Mouse (Mus musculus) hindbrain, embryonic 15.5 days (tissue): ENCODE results near the gene Ankrd66. TPM values are rescaled to one million over a fixed set of nuclear protein-coding genes. Genes with fewer than 3 reads are reported as not detected.
"Not testable (repeated sequence)": the region's sequence is repeated elsewhere in the genome, so short reads cannot be mapped to it uniquely, and the experiment has no call there.

Experiments
- ATAC-seq: fragments of 200-750 bp; cut with Nextera tagmentation; 2 replicates; pipeline ENCODE4 v1.8.0; 2017; ENCODE audit warnings: low read depth, moderate number of reproducible peaks, moderate TSS enrichment; ENCODE audit not compliant: low FRiP score
- H3K27ac ChIP-seq: fragments of 300-500 bp; sonication (generic); replicated peaks from 2 replicates; pipeline ENCODE4 v1.5.1; 2015; ENCODE audit warnings: mild to moderate bottlenecking, inconsistent platforms
- H3K27me3 ChIP-seq: fragments of 300-500 bp; sonication (generic); 2 replicates; pipeline ENCODE4 v1.6.1; 2015; ENCODE audit warnings: control low read depth, inconsistent platforms
- H3K36me3 ChIP-seq: fragments of 300-500 bp; sonication (generic); 2 replicates; pipeline ENCODE4 v1.6.1; 2015; ENCODE audit warnings: control low read depth, inconsistent platforms
- H3K4me1 ChIP-seq: fragments of 300-500 bp; sonication (generic); replicated peaks from 2 replicates; pipeline ENCODE4 v1.6.1; 2015; ENCODE audit warnings: control low read depth, inconsistent platforms
- H3K4me2 ChIP-seq: fragments of 300-500 bp; sonication (generic); 2 replicates; pipeline ENCODE4 v1.6.1; 2015; ENCODE audit warnings: moderate library complexity, mild to moderate bottlenecking, inconsistent platforms
- H3K4me3 ChIP-seq: fragments of 300-500 bp; sonication (generic); 2 replicates; pipeline ENCODE4 v1.5.1; 2015; ENCODE audit warnings: mild to moderate bottlenecking, inconsistent platforms
- H3K9ac ChIP-seq: fragments of 300-500 bp; sonication (generic); 2 replicates; pipeline ENCODE4 v1.6.1; 2015; ENCODE audit warnings: inconsistent platforms
- H3K9me3 ChIP-seq: fragments of 300-500 bp; sonication (generic); 2 replicates; pipeline ENCODE4 v1.6.1; 2016; ENCODE audit warnings: control low read depth, inconsistent platforms
- WGBS: fragments of 180-500 bp; shearing (Covaris S2); methylation state at CpG from one replicate; pipeline ENCODE4 v1.1.7; 2015; 5-methylcytosine and 5-hydroxymethylcytosine counted together
- polyA plus RNA-seq: library from polyadenylated mRNA; unstranded; fragments of >200 nt; fragmentation: Nextera tagmentation; extraction: Ambion mirVana; gene quantifications from 2 replicates; pipeline ENCODE4 v1.2.1, GENCODE M21; 2015

Gene Ankrd66
- polyA plus RNA-seq, 1 experiment from 2014 or later: 1.1 TPM

- Histone ChIP-seq H3K27ac (0 out of 2 replicates have a peak overlapping the region, but pooled peaks have one; percentile 72), H3K4me2 (peak overlapping the region; percentile 97), H3K9ac (peak overlapping the region; percentile 60; the same call in 1 of the 2 replicates), H3K27me3 (no peaks in the 10 kb centered on the region), H3K9me3 (no peaks in the 10 kb centered on the region), H3K36me3 (no peaks in the 10 kb centered on the region), H3K4me3 (peak overlapping the region; percentile 52), H3K4me1 (peaks cover 14% of the 10 kb centered on the region)
- WGBS: 8% methylated on average over 12 of the region's 12 CpGs
- ATAC-seq: peak; percentile 49; the same call in 1 of the 2 replicates
Observed at GRCm38 (mm10) chr17:43567593-43567991, 24.2 kb upstream of the Ankrd66 start.

GRCm38 (mm10) chr17:43563192-43563987, 20.0 kb upstream of the Ankrd66 start:
- H3K4me1 ChIP-seq: peaks cover 8% of the 10 kb centered on the region
- H3K36me3 ChIP-seq: no peaks in the 10 kb centered on the region
- no peak overlapping the region for H3K27ac ChIP-seq
- WGBS: 92% methylated on average over 7 of the region's 7 CpGs
- no peak for ATAC-seq
- H3K4me3 ChIP-seq: no peak overlapping the region
- no peak overlapping the region for H3K9ac ChIP-seq
- H3K4me2 ChIP-seq: no peak overlapping the region
- H3K27me3 ChIP-seq: no peaks in the 10 kb centered on the region
- no peaks in the 10 kb centered on the region for H3K9me3 ChIP-seq

- Histone ChIP-seq H3K4me1 (no peaks in the 10 kb centered on the region), H3K27me3 (no peaks in the 10 kb centered on the region), H3K4me2 (no peak overlapping the region), H3K4me3 (no peak overlapping the region), H3K9me3 (no peaks in the 10 kb centered on the region), H3K27ac (no peak overlapping the region), H3K9ac (no peak overlapping the region), H3K36me3 (no peaks in the 10 kb centered on the region)
- WGBS: 95% methylated on average over 3 of the region's 3 CpGs
- no peak for ATAC-seq
Observed at GRCm38 (mm10) chr17:43558678-43559077, 15.2 kb upstream of the Ankrd66 start.

- Histone ChIP-seq H3K4me1 (no peaks in the 10 kb centered on the region), H3K9ac (no peak overlapping the region), H3K9me3 (no peaks in the 10 kb centered on the region), H3K4me3 (no peak overlapping the region), H3K27ac (no peak overlapping the region), H3K4me2 (no peak overlapping the region), H3K27me3 (no peaks in the 10 kb centered on the region), H3K36me3 (no peaks in the 10 kb centered on the region)
- WGBS: 24% methylated on average over 6 of the region's 6 CpGs
- peak; percentile 97 for ATAC-seq
Observed at GRCm38 (mm10) chr17:43557541-43558090, 14.2 kb upstream of the Ankrd66 start.

GRCm38 (mm10) chr17:43557104-43557503, 13.7 kb upstream of the Ankrd66 start:
- Histone ChIP-seq H3K9ac (no peak overlapping the region), H3K27me3 (no peaks in the 10 kb centered on the region), H3K4me1 (no peaks in the 10 kb centered on the region), H3K4me2 (no peak overlapping the region), H3K27ac (no peak overlapping the region), H3K4me3 (no peak overlapping the region), H3K36me3 (no peaks in the 10 kb centered on the region), H3K9me3 (no peaks in the 10 kb centered on the region)
- 67% methylated on average over 4 of the region's 4 CpGs for WGBS
- no peak for ATAC-seq

GRCm38 (mm10) chr17:43554516-43555403, 11.3 kb upstream of the Ankrd66 start:
- no peaks in the 10 kb centered on the region for H3K9me3 ChIP-seq
- H3K27me3 ChIP-seq: no peaks in the 10 kb centered on the region
- ATAC-seq: no peak
- no peak overlapping the region for H3K27ac ChIP-seq
- H3K4me1 ChIP-seq: no peaks in the 10 kb centered on the region
- no peak overlapping the region for H3K4me2 ChIP-seq
- 83% methylated on average over 12 of the region's 12 CpGs for WGBS
- H3K4me3 ChIP-seq: no peak overlapping the region
- H3K36me3 ChIP-seq: no peaks in the 10 kb centered on the region
- H3K9ac ChIP-seq: no peak overlapping the region

GRCm38 (mm10) chr17:43551122-43551630, 7.7 kb upstream of the Ankrd66 start:
- no peak overlapping the region for H3K4me2 ChIP-seq
- H3K27ac ChIP-seq: no peak overlapping the region
- H3K4me3 ChIP-seq: no peak overlapping the region
- H3K27me3 ChIP-seq: no peaks in the 10 kb centered on the region
- no peak for ATAC-seq
- H3K9ac ChIP-seq: no peak overlapping the region
- WGBS: 20% methylated on average over 3 of the region's 3 CpGs
- no peaks in the 10 kb centered on the region for H3K9me3 ChIP-seq
- H3K36me3 ChIP-seq: no peaks in the 10 kb centered on the region
- H3K4me1 ChIP-seq: no peaks in the 10 kb centered on the region

- Histone ChIP-seq H3K9ac (no peak overlapping the region), H3K4me3 (no peak overlapping the region), H3K4me2 (no peak overlapping the region), H3K9me3 (no peaks in the 10 kb centered on the region), H3K4me1 (no peaks in the 10 kb centered on the region), H3K36me3 (no peaks in the 10 kb centered on the region), H3K27me3 (no peaks in the 10 kb centered on the region), H3K27ac (no peak overlapping the region)
- no peak for ATAC-seq
- WGBS: 85% methylated on average over 4 of the region's 4 CpGs
Observed at GRCm38 (mm10) chr17:43544040-43544439, 601 bp upstream of the Ankrd66 start.

- H3K27me3 ChIP-seq: no peaks in the 10 kb centered on the region
- no peak overlapping the region for H3K9ac ChIP-seq
- no peaks in the 10 kb centered on the region for H3K9me3 ChIP-seq
- H3K4me2 ChIP-seq: no peak overlapping the region
- no peaks in the 10 kb centered on the region for H3K36me3 ChIP-seq
- no peak for ATAC-seq
- 88% methylated on average over 3 of the region's 3 CpGs for WGBS
- no peak overlapping the region for H3K27ac ChIP-seq
- no peak overlapping the region for H3K4me3 ChIP-seq
- peaks cover 9% of the 10 kb centered on the region for H3K4me1 ChIP-seq
Observed at GRCm38 (mm10) chr17:43538767-43539166, 4.7 kb downstream of the Ankrd66 start.

GRCm38 (mm10) chr17:43536841-43537240, 6.6 kb downstream of the Ankrd66 start:
- not testable (repeated sequence) for H3K4me1 ChIP-seq, H3K9me3 ChIP-seq, ATAC-seq, H3K4me3 ChIP-seq, H3K4me2 ChIP-seq, H3K36me3 ChIP-seq, H3K27ac ChIP-seq, H3K9ac ChIP-seq, H3K27me3 ChIP-seq
- WGBS: 96% methylated on average over 6 of the region's 6 CpGs

GRCm38 (mm10) chr17:43534362-43535222, 8.8 kb downstream of the Ankrd66 start:
- Histone ChIP-seq H3K27me3 (no peaks in the 10 kb centered on the region), H3K4me2 (peak overlapping the region; percentile 47), H3K4me3 (peak overlapping the region; percentile 17; the same call in 1 of the 2 replicates), H3K36me3 (no peaks in the 10 kb centered on the region), H3K4me1 (peaks cover 9% of the 10 kb centered on the region), H3K9ac (no peak overlapping the region), H3K27ac (no peak overlapping the region), H3K9me3 (no peaks in the 10 kb centered on the region)
- WGBS: 6% methylated on average over 23 of the region's 23 CpGs
- peak; percentile 84 for ATAC-seq
